Mouse (Mus musculus) natural killer cell, adult 2 months (primary cell): Measurements from ENCODE around the gene Olfr518.

Source experiments
- DNase-seq, 2 experiments: peaks; one replicate each; pipeline ENCODE4 v3.0.0; 2022; ENCODE audit warnings: low spot score in 2 of 2

Olfr518 gene

GRCm38 (mm10) chr7:108884906-108885305 lies at the start of gene Olfr518:
Gene Olfr518 (minus strand): TSS chr7:108885006.
- no peak for DNase-seq

DNA sequence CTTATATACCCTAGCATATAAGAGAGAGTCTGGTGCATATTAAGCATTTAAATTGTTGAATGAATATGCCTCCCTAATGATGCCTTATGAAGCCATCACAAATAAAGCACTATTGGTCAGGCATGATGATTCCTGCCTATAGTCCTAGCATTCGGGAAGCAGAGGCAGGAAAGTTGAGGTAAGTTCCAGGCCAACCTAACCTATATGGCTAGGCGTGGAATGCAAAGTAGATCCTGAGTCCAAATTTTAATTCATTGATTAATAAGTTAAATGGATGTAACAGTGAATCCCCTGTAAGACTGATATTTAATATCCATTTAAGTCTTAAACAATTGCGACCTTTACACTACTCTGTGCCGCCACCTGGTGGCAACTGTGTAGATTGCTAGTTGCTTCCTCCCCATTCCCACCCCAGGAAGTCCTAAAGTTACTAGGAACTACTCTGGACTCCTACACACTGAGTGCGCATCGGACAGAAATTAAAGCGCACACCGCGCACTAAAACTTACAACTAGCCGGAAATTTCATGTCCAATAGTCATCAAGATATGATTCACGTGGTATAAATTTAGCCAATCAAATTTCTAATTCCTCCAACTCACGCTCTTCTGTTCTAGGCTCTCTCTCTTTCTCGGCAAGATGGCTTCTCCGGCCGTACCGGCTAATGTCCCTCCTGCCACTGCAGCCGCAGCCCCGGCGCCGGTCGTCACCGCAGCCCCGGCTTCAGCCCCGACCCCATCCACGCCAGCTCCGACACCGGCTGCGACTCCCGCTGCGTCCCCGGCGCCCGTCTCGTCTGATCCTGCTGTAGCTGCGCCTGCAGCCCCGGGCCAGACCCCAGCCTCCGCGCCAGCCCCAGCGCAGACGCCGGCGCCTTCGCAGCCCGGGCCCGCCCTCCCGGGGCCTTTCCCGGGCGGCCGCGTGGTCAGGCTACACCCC lies 49.3 kb upstream of the Olfr518 start, which contains the start of gene Eif3f:
Gene Eif3f (plus strand): TSS at position 624 of the 938 bp plus-strand sequence.
- DNase-seq: peak; percentile 93 to 96

DNA sequence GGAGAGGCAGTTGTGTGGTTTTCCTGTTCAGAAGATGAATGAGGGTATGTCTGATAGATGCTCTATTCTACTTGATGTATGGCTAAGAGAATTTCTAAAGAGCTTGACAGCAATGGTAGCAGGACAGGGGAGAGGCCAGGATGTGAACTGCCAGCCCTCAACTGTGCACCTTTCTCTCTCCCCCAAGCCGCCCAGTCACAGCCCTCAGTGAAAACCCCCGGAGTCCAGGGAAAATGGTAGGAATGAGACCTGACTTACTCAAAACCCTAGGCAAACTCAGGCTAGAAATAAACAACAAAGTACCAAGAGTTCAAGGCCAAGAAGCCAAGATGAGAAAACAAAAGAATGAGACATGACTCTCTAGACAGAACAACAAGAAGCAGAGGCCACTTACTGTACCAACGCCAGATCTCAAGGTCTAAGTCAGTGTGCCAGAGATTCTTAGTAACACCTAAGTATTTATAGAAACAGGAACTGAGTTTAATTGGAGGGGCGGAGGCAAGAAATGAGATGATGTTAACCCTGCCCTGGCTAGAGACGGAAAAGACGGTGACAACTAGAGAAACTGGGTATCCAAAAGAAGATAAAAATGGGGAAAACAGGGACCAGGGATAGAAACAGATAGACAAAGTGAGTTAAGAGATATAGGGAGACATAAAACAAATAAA lies 45.1 kb upstream of the Olfr518 start, which contains the start of gene Nlrp10:
Gene Nlrp10 (minus strand): TSS at position 453 of the 668 bp plus-strand sequence.
- no peak for DNase-seq

GRCm38 (mm10) chr7:108928280-108929188 lies 43.7 kb upstream of the Olfr518 start:
- DNase-seq: no peak

DNA sequence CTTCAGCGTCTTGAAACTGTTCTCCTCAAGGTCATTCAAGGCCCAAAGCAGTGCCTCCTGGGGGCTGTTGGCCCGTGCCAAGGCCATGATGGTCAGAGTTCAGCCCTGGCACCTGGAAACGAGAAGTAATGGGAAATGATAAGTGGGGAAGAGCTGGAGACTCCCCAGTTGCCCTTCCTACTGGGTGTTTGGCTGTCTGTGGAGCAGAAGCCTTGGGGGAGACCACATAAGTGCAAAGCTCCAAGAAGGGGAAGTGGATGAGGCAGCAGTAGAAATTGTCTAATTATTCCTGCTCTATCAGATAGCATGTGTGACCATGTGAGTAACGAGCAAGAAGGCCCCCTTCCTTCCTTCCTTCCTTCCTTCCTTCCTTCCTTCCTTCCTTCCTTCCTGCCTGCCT lies 42.2 kb upstream of the Olfr518 start:
- no peak for DNase-seq

GRCm38 (mm10) chr7:108903969-108904368 lies 19.2 kb upstream of the Olfr518 start:
- DNase-seq: no peak

- no peak for DNase-seq
Observed at GRCm38 (mm10) chr7:108894320-108894719, 9.5 kb upstream of the Olfr518 start, which contains the start of gene Olfr519. Gene Olfr519 (minus strand): TSS chr7:108894420.

DNA sequence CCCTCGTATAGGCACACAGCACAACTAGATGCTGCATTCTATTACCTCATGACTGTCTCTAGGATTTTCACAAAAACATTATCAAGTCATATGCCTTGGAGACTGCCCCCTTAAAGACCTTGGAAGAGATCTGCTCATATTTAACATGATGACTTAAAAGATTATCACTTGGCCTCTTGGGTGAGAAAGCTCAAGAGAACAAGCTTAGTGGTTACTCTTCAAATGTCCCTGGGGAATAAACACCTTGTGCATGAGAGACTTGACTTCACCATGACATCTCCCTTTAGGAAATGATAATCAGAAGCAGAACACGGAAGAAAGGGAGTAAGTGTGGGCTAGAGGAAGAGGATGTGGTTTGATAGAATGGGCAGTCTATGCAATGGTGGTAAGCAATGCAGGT lies 12.5 kb downstream of the Olfr518 start, which contains the start of gene Olfr517:
Gene Olfr517 (minus strand): TSS at position 101 of the 400 bp plus-strand sequence.
- DNase-seq: no peak

DNA sequence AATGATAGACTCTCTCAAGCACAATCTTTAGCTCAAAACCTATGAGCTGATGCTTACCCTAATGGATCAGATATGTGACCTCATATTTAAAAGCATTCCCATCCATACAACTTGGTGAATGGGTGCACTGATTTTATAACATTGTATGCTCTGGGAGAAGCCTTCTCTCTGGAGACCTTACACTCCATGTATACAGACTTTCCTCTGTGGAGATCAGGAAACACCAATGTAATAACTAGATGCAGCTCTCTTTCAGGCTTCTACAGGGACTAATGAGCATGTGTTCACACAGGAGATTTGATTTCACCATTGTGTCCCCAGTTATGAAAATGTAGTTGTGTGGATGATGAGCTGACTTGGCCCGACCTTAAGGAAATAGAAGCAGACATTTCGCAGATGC lies 34.4 kb downstream of the Olfr518 start, which contains the start of gene Olfr516:
Gene Olfr516 (minus strand): TSS at position 101 of the 400 bp plus-strand sequence.
- DNase-seq: no peak
